Mouse (Mus musculus): ENCODE measurements at regions not wholly inside any gene's neighbourhood (a gene's known extent, or its start where the extent isn't known, plus 50 kb on each side); places are given as distances from the start of the nearest gene placed in this dataset.

- no peak overlapping the region for H3K4me3 ChIP-seq (ENCODE audit: insufficient read depth, low read length)
- no peak overlapping the region for H3K27ac ChIP-seq (ENCODE audit: insufficient read depth, low read depth, low read length)
- TF ChIP-seq POLR2A (IDR thresholded peaks at IDR 0.05; ENCODE audit: borderline replicate concordance, low read depth, low read length) = no peak
- TF ChIP-seq CTCF (IDR thresholded peaks at IDR 0.05; ENCODE audit: low read depth, low read length) = no peak
- H3K4me1 ChIP-seq (ENCODE audit: control insufficient read depth, insufficient read depth, low read length) = no peaks in the 10 kb centered on the region
Observed at GRCm38 (mm10) chr8:6813816-6814215, 1708.7 kb upstream of the Slc10a2 start.

GRCm38 (mm10) chr8:6807116-6807515, 1702.0 kb upstream of the Slc10a2 start:
- Histone ChIP-seq H3K4me1 (ENCODE audit: control insufficient read depth, insufficient read depth, low read length) (no peaks in the 10 kb centered on the region), H3K27ac (ENCODE audit: insufficient read depth, low read depth, low read length) (no peak overlapping the region), H3K4me3 (ENCODE audit: insufficient read depth, low read length) (no peak overlapping the region)
- TF ChIP-seq POLR2A (IDR thresholded peaks at IDR 0.05; ENCODE audit: borderline replicate concordance, low read depth, low read length) = no peak

GRCm38 (mm10) chr8:6803199-6803598, 1698.0 kb upstream of the Slc10a2 start:
- Histone ChIP-seq H3K4me1 (ENCODE audit: control insufficient read depth, insufficient read depth, low read length) (no peaks in the 10 kb centered on the region), H3K27ac (ENCODE audit: insufficient read depth, low read depth, low read length) (no peak overlapping the region), H3K4me3 (ENCODE audit: insufficient read depth, low read length) (no peak overlapping the region)
- no peak for TF ChIP-seq CTCF (IDR thresholded peaks at IDR 0.05; ENCODE audit: low read depth, low read length)
- no peak for TF ChIP-seq POLR2A (IDR thresholded peaks at IDR 0.05; ENCODE audit: borderline replicate concordance, low read depth, low read length)

- Histone ChIP-seq H3K27ac (ENCODE audit: insufficient read depth, low read depth, low read length) (no peak overlapping the region), H3K4me3 (ENCODE audit: insufficient read depth, low read length) (no peak overlapping the region), H3K4me1 (ENCODE audit: control insufficient read depth, insufficient read depth, low read length) (no peaks in the 10 kb centered on the region)
- no peak for TF ChIP-seq CTCF (IDR thresholded peaks at IDR 0.05; ENCODE audit: low read depth, low read length)
- TF ChIP-seq POLR2A (IDR thresholded peaks at IDR 0.05; ENCODE audit: borderline replicate concordance, low read depth, low read length) = no peak
Observed at GRCm38 (mm10) chr8:6801076-6801475, 1695.9 kb upstream of the Slc10a2 start.

GRCm38 (mm10) chr8:6789096-6789495, 1683.9 kb upstream of the Slc10a2 start:
- Histone ChIP-seq H3K27ac (ENCODE audit: insufficient read depth, low read depth, low read length) (no peak overlapping the region), H3K4me3 (ENCODE audit: insufficient read depth, low read length) (no peak overlapping the region), H3K4me1 (ENCODE audit: control insufficient read depth, insufficient read depth, low read length) (no peaks in the 10 kb centered on the region)
- TF ChIP-seq POLR2A (IDR thresholded peaks at IDR 0.05; ENCODE audit: borderline replicate concordance, low read depth, low read length) (no peak), CTCF (IDR thresholded peaks at IDR 0.05; ENCODE audit: low read depth, low read length) (no peak)

GRCm38 (mm10) chr8:6780983-6781382, 1675.8 kb upstream of the Slc10a2 start:
- no peak overlapping the region for H3K27ac ChIP-seq (ENCODE audit: insufficient read depth, low read depth, low read length)
- H3K4me3 ChIP-seq (ENCODE audit: insufficient read depth, low read length) = no peak overlapping the region
- no peak for TF ChIP-seq CTCF (IDR thresholded peaks at IDR 0.05; ENCODE audit: low read depth, low read length)
- no peak for TF ChIP-seq POLR2A (IDR thresholded peaks at IDR 0.05; ENCODE audit: borderline replicate concordance, low read depth, low read length)
- no peaks in the 10 kb centered on the region for H3K4me1 ChIP-seq (ENCODE audit: control insufficient read depth, insufficient read depth, low read length)

- Histone ChIP-seq H3K4me3 (ENCODE audit: insufficient read depth, low read length) (no peak overlapping the region), H3K27ac (ENCODE audit: insufficient read depth, low read depth, low read length) (no peak overlapping the region), H3K4me1 (ENCODE audit: control insufficient read depth, insufficient read depth, low read length) (no peaks in the 10 kb centered on the region)
- TF ChIP-seq POLR2A (IDR thresholded peaks at IDR 0.05; ENCODE audit: borderline replicate concordance, low read depth, low read length) (no peak), CTCF (IDR thresholded peaks at IDR 0.05; ENCODE audit: low read depth, low read length) (no peak)
Observed at GRCm38 (mm10) chr8:6775103-6775502, 1670.0 kb upstream of the Slc10a2 start.

GRCm38 (mm10) chr8:6729571-6729970, 1624.4 kb upstream of the Slc10a2 start:
- Histone ChIP-seq H3K4me1 (ENCODE audit: control insufficient read depth, insufficient read depth, low read length) (no peaks in the 10 kb centered on the region), H3K4me3 (ENCODE audit: insufficient read depth, low read length) (no peak overlapping the region), H3K27ac (ENCODE audit: insufficient read depth, low read depth, low read length) (no peak overlapping the region)
- TF ChIP-seq POLR2A (IDR thresholded peaks at IDR 0.05; ENCODE audit: borderline replicate concordance, low read depth, low read length) (no peak), CTCF (IDR thresholded peaks at IDR 0.05; ENCODE audit: low read depth, low read length) (no peak)

GRCm38 (mm10) chr8:6708886-6709449, 1603.8 kb upstream of the Slc10a2 start:
- Histone ChIP-seq H3K4me3 (ENCODE audit: insufficient read depth, low read length) (no peak overlapping the region), H3K4me1 (ENCODE audit: control insufficient read depth, insufficient read depth, low read length) (no peaks in the 10 kb centered on the region), H3K27ac (ENCODE audit: insufficient read depth, low read depth, low read length) (no peak overlapping the region)
- TF ChIP-seq POLR2A (IDR thresholded peaks at IDR 0.05; ENCODE audit: borderline replicate concordance, low read depth, low read length) = no peak
- no peak for TF ChIP-seq CTCF (IDR thresholded peaks at IDR 0.05; ENCODE audit: low read depth, low read length)

- H3K4me3 ChIP-seq (ENCODE audit: insufficient read depth, low read length) = no peak overlapping the region
- no peaks in the 10 kb centered on the region for H3K4me1 ChIP-seq (ENCODE audit: control insufficient read depth, insufficient read depth, low read length)
- no peak overlapping the region for H3K27ac ChIP-seq (ENCODE audit: insufficient read depth, low read depth, low read length)
- no peak for TF ChIP-seq CTCF (IDR thresholded peaks at IDR 0.05; ENCODE audit: low read depth, low read length)
- TF ChIP-seq POLR2A (IDR thresholded peaks at IDR 0.05; ENCODE audit: borderline replicate concordance, low read depth, low read length) = no peak
Observed at GRCm38 (mm10) chr8:6688595-6688994, 1583.4 kb upstream of the Slc10a2 start.

- Histone ChIP-seq H3K4me3 (ENCODE audit: insufficient read depth, low read length) (no peak overlapping the region), H3K4me1 (ENCODE audit: control insufficient read depth, insufficient read depth, low read length) (no peaks in the 10 kb centered on the region), H3K27ac (ENCODE audit: insufficient read depth, low read depth, low read length) (no peak overlapping the region)
- TF ChIP-seq CTCF (IDR thresholded peaks at IDR 0.05; ENCODE audit: low read depth, low read length) = no peak
- no peak for TF ChIP-seq POLR2A (IDR thresholded peaks at IDR 0.05; ENCODE audit: borderline replicate concordance, low read depth, low read length)
Observed at GRCm38 (mm10) chr8:6658860-6659259, 1553.7 kb upstream of the Slc10a2 start.

All from bone marrow macrophage, adult 2 months (primary cell).